Mouse (Mus musculus): Measurements from ENCODE around the gene Clic4. TPM values are rescaled to one million over a fixed set of nuclear protein-coding genes. Genes with fewer than 3 reads are reported as not detected.

Clic4 gene
- polyA plus RNA-seq, 1 experiment from 2014 or later, result 49.2 TPM

DNA sequence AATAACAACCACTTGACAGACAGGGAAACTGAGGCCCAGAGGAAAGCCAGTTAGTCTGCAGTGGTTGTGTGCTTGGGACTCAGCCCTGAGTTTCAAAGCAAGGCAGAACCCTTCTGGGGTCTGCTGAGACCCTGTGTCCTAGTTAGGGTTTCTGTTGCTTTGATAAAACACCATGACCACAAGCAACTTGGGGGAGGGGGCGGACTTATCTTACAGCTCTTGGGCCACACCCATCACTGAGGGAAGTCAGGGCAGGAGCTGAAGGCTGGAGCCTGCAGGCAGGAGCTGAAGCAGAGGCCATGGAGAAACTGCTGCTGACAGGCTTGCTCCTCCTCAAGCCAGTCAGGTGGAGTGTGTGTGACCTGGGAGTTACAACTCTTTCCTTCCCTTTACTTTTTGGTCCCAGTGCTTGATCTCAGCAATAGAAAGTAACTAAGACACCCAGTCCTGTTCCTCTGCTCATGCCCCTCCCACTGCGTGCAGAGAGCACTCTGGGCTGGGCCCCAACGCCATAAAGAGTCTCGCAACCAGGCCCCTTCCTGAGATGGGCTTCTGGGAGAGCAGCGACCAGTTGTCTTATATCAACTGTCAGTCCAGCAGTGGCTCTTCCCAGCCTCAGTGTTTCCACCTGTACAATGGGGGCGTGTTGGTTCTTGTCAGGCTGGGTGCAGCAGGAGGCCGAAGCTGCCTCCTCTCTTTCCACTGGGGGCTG is 104.6 kb downstream of the Clic4 start:
- Histone ChIP-seq H3K36me3 (ENCODE audit: control insufficient read depth, insufficient read depth, low read length) (no peaks in the 10 kb centered on the region), H3K27me3 (ENCODE audit: control insufficient read depth, insufficient read depth, low read depth, low read length) (peaks cover 45% of the 10 kb centered on the region), H3K9ac (ENCODE audit: low read depth, low read length) (no peak overlapping the region), H3K4me1 (ENCODE audit: control insufficient read depth, insufficient read depth, low read length) (peaks cover 3% of the 10 kb centered on the region), H3K4me3 (ENCODE audit: low read depth, low read length) (no peak overlapping the region), H3K9me3 (replicated peaks; ENCODE audit: control insufficient read depth, low read length, poor library complexity, severe bottlenecking) (no peaks in the 10 kb centered on the region), H3K27ac (ENCODE audit: low read length) (no peak overlapping the region), H3K4me2 (ENCODE audit: low read length) (no peak overlapping the region)
- ATAC-seq, result no peak
- WGBS, result 57% methylated on average over 7 of the region's 7 CpGs

DNA sequence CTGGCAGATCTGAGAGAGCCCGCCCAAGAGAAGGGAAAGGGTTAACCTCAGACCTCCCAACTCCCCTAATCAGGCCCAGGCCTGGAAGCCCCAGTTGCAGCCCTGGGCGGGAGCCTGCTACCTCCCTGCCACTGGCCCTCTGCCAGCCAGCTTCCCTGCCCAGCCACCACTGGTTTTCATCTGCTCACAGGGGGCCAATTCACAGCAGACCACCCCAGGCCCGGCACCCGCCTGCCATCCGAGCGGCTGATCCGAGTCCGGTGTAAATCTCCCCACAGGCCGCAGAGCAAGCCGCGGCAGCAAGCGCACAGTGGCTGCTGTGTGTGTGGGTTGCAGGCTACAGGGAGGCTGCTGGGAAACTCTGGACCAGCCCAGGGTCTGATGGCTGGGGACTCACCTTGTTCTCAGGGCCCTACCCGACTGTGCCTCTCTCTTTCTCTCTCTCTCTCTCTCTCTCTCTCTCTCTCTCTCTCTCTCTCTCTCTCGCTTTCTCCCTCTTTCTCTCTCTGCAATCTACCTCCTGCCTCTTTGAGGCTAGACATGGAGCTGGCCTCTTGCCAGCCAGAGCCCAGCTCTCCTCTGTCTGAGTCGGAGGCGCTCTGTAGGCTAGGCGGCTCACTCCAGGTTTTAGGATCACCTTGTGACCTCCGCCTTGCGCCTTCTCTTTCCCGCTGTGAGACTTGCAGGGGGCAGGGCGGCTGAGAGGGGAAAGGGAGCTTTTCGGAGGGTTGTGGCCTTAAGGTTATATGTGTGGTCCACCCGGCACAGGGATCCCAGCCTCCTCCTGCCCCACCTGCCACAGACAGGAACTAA is 106.0 kb downstream of the Clic4 start:
- Histone ChIP-seq H3K36me3 (ENCODE audit: control insufficient read depth, insufficient read depth, low read length) (no peaks in the 10 kb centered on the region), H3K9me3 (replicated peaks; ENCODE audit: control insufficient read depth, low read length, poor library complexity, severe bottlenecking) (no peaks in the 10 kb centered on the region), H3K4me3 (ENCODE audit: low read depth, low read length) (no peak overlapping the region), H3K27me3 (ENCODE audit: control insufficient read depth, insufficient read depth, low read depth, low read length) (peaks cover 43% of the 10 kb centered on the region), H3K4me1 (ENCODE audit: control insufficient read depth, insufficient read depth, low read length) (peaks cover 3% of the 10 kb centered on the region), H3K4me2 (ENCODE audit: low read length) (peak overlapping the region; percentile 29), H3K27ac (ENCODE audit: low read length) (no peak overlapping the region), H3K9ac (ENCODE audit: low read depth, low read length) (peak overlapping the region; percentile 41; the same call in 1 of the 2 replicates)
- 1% methylated on average over 21 of the region's 23 CpGs for WGBS
- ATAC-seq, result peak; percentile 56; the same call in 1 of the 2 replicates

DNA sequence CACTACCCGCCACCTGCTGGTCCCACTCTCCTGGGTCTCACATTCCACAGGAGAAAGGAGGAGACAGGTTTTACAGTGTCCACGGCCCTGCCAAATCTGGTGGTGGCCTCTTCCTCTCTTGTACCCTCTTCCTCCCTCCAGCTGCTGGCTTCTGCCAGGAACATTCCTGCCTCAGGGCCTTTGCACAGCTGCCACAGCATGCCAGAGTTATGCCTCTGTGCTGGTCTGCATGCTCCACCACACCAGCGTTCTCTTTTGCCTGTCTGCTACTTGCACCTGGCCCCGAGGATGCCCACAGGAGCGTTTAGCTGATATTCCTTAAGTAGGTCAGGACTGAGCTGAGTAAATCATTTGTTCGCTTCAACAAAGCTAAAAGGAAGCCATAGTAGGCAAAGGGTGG is 106.9 kb downstream of the Clic4 start:
- Histone ChIP-seq H3K27ac (ENCODE audit: low read length) (no peak overlapping the region), H3K9ac (ENCODE audit: low read depth, low read length) (no peak overlapping the region), H3K9me3 (replicated peaks; ENCODE audit: control insufficient read depth, low read length, poor library complexity, severe bottlenecking) (no peaks in the 10 kb centered on the region), H3K36me3 (ENCODE audit: control insufficient read depth, insufficient read depth, low read length) (no peaks in the 10 kb centered on the region), H3K4me1 (ENCODE audit: control insufficient read depth, insufficient read depth, low read length) (peaks cover 3% of the 10 kb centered on the region), H3K4me2 (ENCODE audit: low read length) (no peak overlapping the region), H3K4me3 (ENCODE audit: low read depth, low read length) (no peak overlapping the region), H3K27me3 (ENCODE audit: control insufficient read depth, insufficient read depth, low read depth, low read length) (peaks cover 43% of the 10 kb centered on the region)
- ATAC-seq, result no peak
- WGBS, result 53% methylated on average over 6 of the region's 6 CpGs

Other genes with a start within 250 kb of the Clic4 start
- gene Runx3, start 152.2 kb downstream of the Clic4 start, polyA plus RNA-seq (2015; fragmentation: Nextera tagmentation; extraction: Ambion mirVana), result not detected in 2 replicates
- gene Srrm1, start 80.5 kb upstream of the Clic4 start, polyA plus RNA-seq (2015; fragmentation: Nextera tagmentation; extraction: Ambion mirVana), result 172 and 196 TPM in 2 replicates
- gene Ncmap, start 125.4 kb upstream of the Clic4 start, polyA plus RNA-seq (2015; fragmentation: Nextera tagmentation; extraction: Ambion mirVana), result 0.71 and 0.83 TPM in 2 replicates
- 58.3 and 59.1 TPM in 2 replicates for gene Rcan3, start 161.0 kb upstream of the Clic4 start, polyA plus RNA-seq (2015; fragmentation: Nextera tagmentation; extraction: Ambion mirVana)
- gene Stpg1, start 222.0 kb upstream of the Clic4 start, polyA plus RNA-seq (2015; fragmentation: Nextera tagmentation; extraction: Ambion mirVana), result 0.20 and 1.1 TPM in 2 replicates
- 10.8 and 11.2 TPM in 2 replicates for gene Nipal3, start 222.2 kb upstream of the Clic4 start, polyA plus RNA-seq (2015; fragmentation: Nextera tagmentation; extraction: Ambion mirVana)